Mouse (Mus musculus) ovary, adult 18-20 months (tissue): Measurements from ENCODE around the gene Serpinb3c.
"Not testable (repeated sequence)": the region's sequence is repeated elsewhere in the genome, so short reads cannot be mapped to it uniquely, and the experiment has no call there.

Experiments
- DNase-seq: peaks from one replicate; pipeline ENCODE4 v3.0.0; 2022; ENCODE audit warnings: low spot score, mixed read lengths

Gene Serpinb3c

GRCm38 (mm10) chr1:107278261-107278660 lies at the start of gene Serpinb3c, which contains the start of gene Serpinb3b:
Gene Serpinb3c (minus strand): TSS chr1:107278371.
Gene Serpinb3b (minus strand): TSS chr1:107278361.
- not testable (repeated sequence) for DNase-seq

DNA sequence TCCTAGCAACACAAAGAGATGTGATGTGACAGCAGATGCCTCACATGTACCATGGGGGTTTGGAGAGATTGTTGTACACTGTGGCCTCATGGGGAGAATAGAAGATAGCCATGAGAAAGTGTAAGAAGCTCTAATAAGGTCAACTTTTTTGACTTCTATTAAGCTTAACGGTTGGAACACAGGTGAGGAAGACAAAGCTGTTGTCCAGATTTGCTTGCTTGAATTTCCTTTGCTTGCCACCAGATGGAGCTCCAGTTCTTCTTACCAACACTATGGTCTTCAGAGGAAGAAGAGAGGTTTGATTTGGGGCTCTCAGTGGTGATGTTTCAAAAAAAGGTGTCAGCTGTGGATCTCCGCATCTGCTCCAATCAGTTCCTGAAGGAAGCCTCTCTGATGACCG lies 35.0 kb downstream of the Serpinb3c start:
- DNase-seq: not testable (repeated sequence)
